Mouse (Mus musculus) cortical plate, adult 2 months (tissue): ENCODE data around the gene Man2a1.

Source experiments
- CTCF ChIP-seq: fragments of 200-500 bp; IDR thresholded peaks from 2 replicates; pipeline ENCODE4 v1.5.1; 2011; ENCODE audit warnings: mild to moderate bottlenecking, control low read depth, low read length; ENCODE audit not compliant: insufficient read depth; ENCODE audit errors: extremely low read depth
- POLR2A ChIP-seq: fragments of 200-500 bp; IDR thresholded peaks from 2 replicates; pipeline ENCODE4 v1.6.1; 2011; ENCODE audit warnings: mild to moderate bottlenecking, low read length, control low read depth; ENCODE audit not compliant: insufficient read depth; ENCODE audit errors: extremely low read depth

GRCm38 (mm10) chr17:64614804-64615203 is 14.3 kb downstream of the Man2a1 start:
- TF ChIP-seq CTCF: no peak
- no peak for TF ChIP-seq POLR2A
